ENCODE assay signal across 9 mouse cellular contexts in the genomic region with DNA sequence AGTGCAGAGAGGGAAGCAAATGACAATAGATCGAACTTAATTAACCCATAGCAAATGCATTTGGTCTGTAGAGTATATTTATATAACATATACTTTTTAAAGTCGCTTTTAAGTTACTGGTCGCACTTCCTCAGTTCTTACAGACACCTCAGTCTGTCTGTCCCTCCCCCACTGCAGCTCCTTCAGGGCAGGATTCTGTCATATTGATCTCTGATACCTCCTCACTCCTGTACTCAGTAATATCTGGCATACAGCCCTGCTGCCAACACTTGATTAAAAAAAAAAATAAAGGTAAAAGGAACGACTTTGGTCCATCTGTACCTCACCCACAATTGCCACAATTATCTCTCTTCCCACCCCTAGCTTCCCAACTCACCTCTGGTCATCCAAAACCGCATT. TPM values are rescaled to one million over a fixed set of nuclear protein-coding genes. Genes with fewer than 3 reads are reported as not detected.
A peak's percentile ranks its signal among the peaks of the same experiment; 100 is the strongest.
DNase-seq lines count a peak whose midpoint lies in the region; ATAC-seq and TF ChIP-seq lines count a peak whose summit lies in the region.
"Had no signal": no experiment of that assay in that cellular context is flagged by ENCODE, and none has a peak within 500 bp of the region (broad histone marks: within the 10 kb centered on the region; RNA-seq: fewer than 3 reads in every experiment).

No protein-coding gene starts in this region.

- ATAC-seq in liver, embryonic 12.5 days = no peak
- no peak for ATAC-seq in stomach, postnatal 0 days (ENCODE audit: low FRiP score, low TSS enrichment)

- peak overlapping the region; percentile 78 for H3K27ac ChIP-seq in heart, adult 2 months
- no peak overlapping the region for H3K27ac ChIP-seq in thymus, adult 2 months (ENCODE audit: control insufficient read depth, insufficient read depth, low read length)
- peak overlapping the region; percentile 97 for H3K27ac ChIP-seq in liver, embryonic 12.5 days
- no peak overlapping the region for H3K27ac ChIP-seq in stomach, postnatal 0 days (replicated peaks)

- no peak for TF ChIP-seq POLR2A in heart, adult 2 months (IDR thresholded peaks at IDR 0.05; ENCODE audit: insufficient read depth, low read depth, low read length)
- TF ChIP-seq POLR2A in thymus, adult 2 months (IDR thresholded peaks at IDR 0.05; ENCODE audit: control insufficient read depth, extremely low read depth, insufficient read depth, low read length, poor library complexity) = no peak

- intact Hi-C loops in heart, adult 2 months (cut with DNase I) = no loop called here

- H3K4me1 ChIP-seq in heart, adult 2 months (ENCODE audit: control insufficient read depth, insufficient read depth, low read length) = peaks cover 3% of the 10 kb centered on the region
- peaks cover 16% of the 10 kb centered on the region for H3K4me1 ChIP-seq in thymus, adult 2 months (replicated peaks; ENCODE audit: control insufficient read depth, insufficient read depth, low read length)
- H3K4me1 ChIP-seq in liver, embryonic 12.5 days = peaks cover 77% of the 10 kb centered on the region
- H3K4me1 ChIP-seq in stomach, postnatal 0 days (replicated peaks; ENCODE audit: control insufficient read depth, insufficient read depth) = peaks cover 3% of the 10 kb centered on the region; the same call in 1 of the 2 replicates

- no peaks in the 10 kb centered on the region for H3K79me2 ChIP-seq in heart, adult 2 months (replicated peaks; ENCODE audit: control insufficient read depth, insufficient read depth, low read length)

- no peaks in the 10 kb centered on the region for H3K27me3 ChIP-seq in heart, adult 2 months (ENCODE audit: control insufficient read depth, insufficient read depth, low read length)
- H3K27me3 ChIP-seq in thymus, adult 2 months (ENCODE audit: control insufficient read depth, insufficient read depth, low read length) = no peaks in the 10 kb centered on the region
- H3K27me3 ChIP-seq in liver, embryonic 12.5 days (replicated peaks) = no peaks in the 10 kb centered on the region
- no peaks in the 10 kb centered on the region for H3K27me3 ChIP-seq in stomach, postnatal 0 days (ENCODE audit: control insufficient read depth, insufficient read depth, low read length)

- no peaks in the 10 kb centered on the region; the same call in 1 of the 2 replicates for H3K36me3 ChIP-seq in heart, adult 2 months (ENCODE audit: control insufficient read depth, insufficient read depth, low read length)
- peaks cover 16% of the 10 kb centered on the region; the same call in 1 of the 2 replicates for H3K36me3 ChIP-seq in thymus, adult 2 months (ENCODE audit: control insufficient read depth, insufficient read depth, low read length)
- H3K36me3 ChIP-seq in liver, embryonic 12.5 days = peaks cover 57% of the 10 kb centered on the region
- peaks cover 4% of the 10 kb centered on the region; the same call in 1 of the 2 replicates for H3K36me3 ChIP-seq in stomach, postnatal 0 days (ENCODE audit: control insufficient read depth, insufficient read depth, low read length)

- TF ChIP-seq EP300 in heart, adult 2 months (IDR thresholded peaks at IDR 0.05; ENCODE audit: insufficient read depth, low read depth, low read length) = no peak
- TF ChIP-seq EP300 in stomach, postnatal 0 days (optimal IDR thresholded peaks at IDR 0.05) = no peak

- H3K9ac ChIP-seq in heart, adult 2 months (ENCODE audit: low read depth, low read length) = peak overlapping the region; percentile 91
- H3K9ac ChIP-seq in liver, embryonic 12.5 days = peak overlapping the region; percentile 79
- H3K9ac ChIP-seq in stomach, postnatal 0 days (ENCODE audit: low read length) = no peak overlapping the region

- WGBS in heart, adult 2 months = 56% methylated on average over 5 of the region's 5 CpGs
- WGBS in thymus, adult 2 months = 46% methylated on average over 5 of the region's 5 CpGs
- 22% methylated on average over 5 of the region's 5 CpGs for WGBS in liver, embryonic 12.5 days (ENCODE audit: insufficient replicate concordance)
- WGBS in stomach, postnatal 0 days = 40% methylated on average over 5 of the region's 5 CpGs

- peak overlapping the region; percentile 99 for H3K4me2 ChIP-seq in liver, embryonic 12.5 days
- peak overlapping the region; percentile 86 for H3K4me2 ChIP-seq in stomach, postnatal 0 days (replicated peaks; ENCODE audit: low read depth)

- peak overlapping the region; percentile 76 for H3K4me3 ChIP-seq in heart, adult 2 months
- peak overlapping the region; percentile 57 for H3K4me3 ChIP-seq in thymus, adult 2 months (ENCODE audit: control insufficient read depth, insufficient read depth, low read length)
- peak overlapping the region; percentile 80 for H3K4me3 ChIP-seq in liver, embryonic 12.5 days
- H3K4me3 ChIP-seq in stomach, postnatal 0 days (ENCODE audit: low read depth, low read length) = peak overlapping the region; percentile 53

- no peak for TF ChIP-seq CTCF in heart, adult 2 months (IDR thresholded peaks at IDR 0.05)
- TF ChIP-seq CTCF in thymus, adult 2 months (IDR thresholded peaks at IDR 0.05; ENCODE audit: borderline replicate concordance, control insufficient read depth, extremely low read depth, insufficient read depth, low read length, poor library complexity) = no peak
- no peak for TF ChIP-seq CTCF in stomach, postnatal 0 days (IDR thresholded peaks at IDR 0.05; ENCODE audit: low read depth)

- no peak for DNase-seq in heart, adult 2 months
- no peak for DNase-seq in heart, adult 8-10 months (ENCODE audit: low spot score)
- no peak for DNase-seq in thymus, adult 2 months
- DNase-seq in thymus, postnatal 4 days = no peak
- no peak for DNase-seq in stomach, postnatal 0 days (ENCODE audit: low spot score)
- DNase-seq in thymus, postnatal 25 days = no peak
- no peak for DNase-seq in thymus, postnatal 0 days (ENCODE audit: low spot score)
- DNase-seq: B cell, adult 2 months had no signal

- H3K9me3 ChIP-seq in liver, embryonic 12.5 days (replicated peaks) = no peaks in the 10 kb centered on the region
- no peaks in the 10 kb centered on the region for H3K9me3 ChIP-seq in stomach, postnatal 0 days (ENCODE audit: control insufficient read depth, low read length)

RNA-seq across cellular contexts. Expression of gene Emc9, which starts 0.8 kb away (rescaled TPM):
- total RNA-seq in heart, adult 2 months (2021) = 10 to 100 TPM; 58.4 to 61.1 TPM
- polyA plus RNA-seq in heart, adult 2 months (2012; rRNA removed) = 52.9 and 54.2 TPM in 2 replicates
- 10 to 100 TPM; 65.0 to 75.0 (median 68.2) TPM for total RNA-seq in heart, adult 8-10 months (2022)
- 7.4 and 13.4 TPM in 2 replicates for polyA plus RNA-seq in thymus, adult 2 months (2012; rRNA removed)
- polyA plus RNA-seq in liver, embryonic 12.5 days (2016; fragmentation: Nextera tagmentation; extraction: Ambion mirVana) = 28.7 and 32.9 TPM in 2 replicates
- polyA plus RNA-seq in stomach, postnatal 0 days (2015; fragmentation: Nextera tagmentation; extraction: Ambion mirVana) = 13.1 and 14.5 TPM in 2 replicates
- 4.8 and 5.6 TPM in 2 replicates for polyA plus RNA-seq in thymus, postnatal 0 days (2015; fragmentation: Nextera tagmentation; extraction: Ambion mirVana)

RNA-seq across cellular contexts. Expression of gene Psme1, which starts 6.4 kb away (rescaled TPM):
- 100 to 1,000 TPM; 231 to 264 TPM for total RNA-seq in heart, adult 2 months (2021)
- 101 and 118 TPM in 2 replicates for polyA plus RNA-seq in heart, adult 2 months (2012; rRNA removed)
- total RNA-seq in heart, adult 8-10 months (2022) = 100 to 1,000 TPM; 273 to 297 (median 284) TPM
- 129 and 136 TPM in 2 replicates for polyA plus RNA-seq in thymus, adult 2 months (2012; rRNA removed)
- polyA plus RNA-seq in liver, embryonic 12.5 days (2016; fragmentation: Nextera tagmentation; extraction: Ambion mirVana) = 108 and 111 TPM in 2 replicates
- polyA plus RNA-seq in stomach, postnatal 0 days (2015; fragmentation: Nextera tagmentation; extraction: Ambion mirVana) = 130 and 136 TPM in 2 replicates
- 281 and 294 TPM in 2 replicates for polyA plus RNA-seq in thymus, postnatal 0 days (2015; fragmentation: Nextera tagmentation; extraction: Ambion mirVana)

RNA-seq across cellular contexts. Expression of gene Psme2, which starts 6.6 kb away (rescaled TPM):
- total RNA-seq in heart, adult 2 months (2021) = 100 to 1,000 TPM; 119 to 120 TPM
- 37.3 and 56.7 TPM in 2 replicates for polyA plus RNA-seq in heart, adult 2 months (2012; rRNA removed)
- 100 to 1,000 TPM in 3 of 4 experiments, 10 to 100 TPM in 1; 92.6 to 112 (median 108) TPM for total RNA-seq in heart, adult 8-10 months (2022)
- polyA plus RNA-seq in thymus, adult 2 months (2012; rRNA removed) = 98.7 and 104 TPM in 2 replicates
- polyA plus RNA-seq in liver, embryonic 12.5 days (2016; fragmentation: Nextera tagmentation; extraction: Ambion mirVana) = 221 and 222 TPM in 2 replicates
- 268 and 316 TPM in 2 replicates for polyA plus RNA-seq in stomach, postnatal 0 days (2015; fragmentation: Nextera tagmentation; extraction: Ambion mirVana)
- 604 and 625 TPM in 2 replicates for polyA plus RNA-seq in thymus, postnatal 0 days (2015; fragmentation: Nextera tagmentation; extraction: Ambion mirVana)

RNA-seq across cellular contexts. Expression of gene Rnf31, which starts 7.2 kb away (rescaled TPM):
- 10 to 100 TPM; 27.5 to 30.9 TPM for total RNA-seq in heart, adult 2 months (2021)
- polyA plus RNA-seq in heart, adult 2 months (2012; rRNA removed) = 19.7 and 24.3 TPM in 2 replicates
- 10 to 100 TPM; 23.9 to 29.1 (median 26.9) TPM for total RNA-seq in heart, adult 8-10 months (2022)
- 84.0 and 89.3 TPM in 2 replicates for polyA plus RNA-seq in thymus, adult 2 months (2012; rRNA removed)
- 14.2 and 15.7 TPM in 2 replicates for polyA plus RNA-seq in liver, embryonic 12.5 days (2016; fragmentation: Nextera tagmentation; extraction: Ambion mirVana)
- polyA plus RNA-seq in stomach, postnatal 0 days (2015; fragmentation: Nextera tagmentation; extraction: Ambion mirVana) = 9.5 and 11.3 TPM in 2 replicates
- polyA plus RNA-seq in thymus, postnatal 0 days (2015; fragmentation: Nextera tagmentation; extraction: Ambion mirVana) = 18.0 and 22.6 TPM in 2 replicates

RNA-seq across cellular contexts. Expression of gene Fitm1, which starts 8.9 kb away (rescaled TPM):
- 100 to 1,000 TPM; 165 to 187 TPM for total RNA-seq in heart, adult 2 months (2021)
- polyA plus RNA-seq in heart, adult 2 months (2012; rRNA removed) = 323 and 403 TPM in 2 replicates
- 100 to 1,000 TPM; 165 to 203 (median 175) TPM for total RNA-seq in heart, adult 8-10 months (2022)
- 1.7 and 20.2 TPM in 2 replicates for polyA plus RNA-seq in thymus, adult 2 months (2012; rRNA removed)
- 0.63 and 0.75 TPM in 2 replicates for polyA plus RNA-seq in liver, embryonic 12.5 days (2016; fragmentation: Nextera tagmentation; extraction: Ambion mirVana)
- polyA plus RNA-seq in stomach, postnatal 0 days (2015; fragmentation: Nextera tagmentation; extraction: Ambion mirVana) = 0.30 and 0.35 TPM in 2 replicates
- 0.26 and 0.33 TPM in 2 replicates for polyA plus RNA-seq in thymus, postnatal 0 days (2015; fragmentation: Nextera tagmentation; extraction: Ambion mirVana)

Comparison
In these comparisons a context has a peak if more than half of its experiments do, and no peak if none do; other contexts are left out.
1. H3K27ac ChIP-seq: peak in heart, adult 2 months (single experiment) and liver, embryonic 12.5 days (single experiment); none in thymus, adult 2 months (single experiment) and stomach, postnatal 0 days (single experiment).
2. Peak in every context shown above with its lines, with median percentiles within 50 percentile points of each other: H3K4me3 ChIP-seq.